Mouse (Mus musculus) myocyte (in vitro differentiated cells): Measurements from ENCODE around the gene Chl1.

Source experiments
- CEBPB ChIP-seq: IDR thresholded peaks from 2 replicates; pipeline ENCODE4 v1.6.1; 2011; ENCODE audit warnings: mild to moderate bottlenecking, moderate library complexity; ENCODE audit not compliant: poor library complexity, insufficient read depth, severe bottlenecking
- E2F4 ChIP-seq: IDR thresholded peaks from one replicate; pipeline ENCODE4 v1.6.1; 2011; ENCODE audit warnings: mild to moderate bottlenecking, control low read depth, moderate library complexity; ENCODE audit not compliant: insufficient read depth
- MYOD1 ChIP-seq, 3 experiments: IDR thresholded peaks; one replicate each; pipeline ENCODE4 v1.6.1; 2011; ENCODE audit warnings: control low read depth in 2 of 3, low read depth in 2 of 3, mild to moderate bottlenecking in 2 of 3, moderate library complexity in 1 of 3; ENCODE audit not compliant: insufficient read length in 2 of 3, control insufficient read depth in 1 of 3
- MYOG ChIP-seq, 3 experiments: IDR thresholded peaks; one replicate each; pipeline ENCODE4 v1.6.1; 2011; ENCODE audit warnings: control low read depth in 2 of 3, low read depth in 2 of 3, mild to moderate bottlenecking in 2 of 3; ENCODE audit not compliant: insufficient read length in 2 of 3, control insufficient read depth in 1 of 3, insufficient read depth in 1 of 3
- POLR2A ChIP-seq: IDR thresholded peaks from one replicate; pipeline ENCODE4 v1.6.1; 2011; ENCODE audit warnings: low read depth, mild to moderate bottlenecking, control low read depth, moderate library complexity; ENCODE audit not compliant: insufficient read length
- POLR2AphosphoS2 ChIP-seq: IDR thresholded peaks from one replicate; pipeline ENCODE4 v1.6.1; 2011; ENCODE audit warnings: low read depth, control low read depth; ENCODE audit not compliant: insufficient read length
- REST ChIP-seq: IDR thresholded peaks from one replicate; pipeline ENCODE4 v1.6.1; 2011; ENCODE audit warnings: mild to moderate bottlenecking, control low read depth, moderate library complexity; ENCODE audit not compliant: insufficient read depth, insufficient read length
- SRF ChIP-seq: IDR thresholded peaks from one replicate; pipeline ENCODE4 v1.6.1; 2011; ENCODE audit warnings: low read depth; ENCODE audit not compliant: control insufficient read depth, insufficient read length
- TCF12 ChIP-seq: IDR thresholded peaks from one replicate; pipeline ENCODE4 v1.6.1; 2011; ENCODE audit warnings: mild to moderate bottlenecking, control low read depth; ENCODE audit not compliant: poor library complexity, insufficient read depth, severe bottlenecking
- USF1 ChIP-seq: IDR thresholded peaks from one replicate; pipeline ENCODE4 v1.6.1; 2011; ENCODE audit warnings: low read depth, mild to moderate bottlenecking, control low read depth, moderate library complexity

DNA sequence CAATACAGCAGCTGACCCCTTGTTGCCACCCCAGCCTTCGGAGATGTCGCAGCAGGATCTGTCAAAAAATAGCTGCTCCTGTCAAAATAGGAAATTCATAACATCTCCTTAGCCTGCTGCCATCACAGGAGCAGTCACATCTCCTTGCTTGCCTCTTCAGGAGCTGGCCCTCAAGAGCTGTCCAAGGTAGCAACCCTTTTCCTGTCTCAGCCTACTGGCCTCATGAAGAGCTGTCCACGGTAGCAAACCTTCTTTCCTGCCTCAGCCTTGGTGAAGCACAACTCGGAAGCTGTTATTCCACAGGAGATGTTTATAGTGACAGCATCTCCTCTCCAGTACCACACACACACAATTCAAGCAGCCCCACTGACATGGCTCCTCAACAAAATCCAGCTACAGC is 243.5 kb downstream of the Chl1 start:
- TF ChIP-seq POLR2A (no peak), TCF12 (no peak), POLR2AphosphoS2 (no peak), REST (peak; percentile 72), USF1 (no peak), MYOG (IDR thresholded peaks at IDR 0.05; ENCODE audit: control insufficient read depth in 1 of 3, insufficient read depth in 1 of 3, insufficient read length in 2 of 3, low read depth in 2 of 3) (no peak), MYOD1 (IDR thresholded peaks at IDR 0.05; ENCODE audit: control insufficient read depth in 1 of 3, insufficient read length in 2 of 3, low read depth in 2 of 3) (no peak), CEBPB (no peak), E2F4 (no peak), SRF (no peak)
